Mouse (Mus musculus) heart, embryonic 14.5 days (tissue): ENCODE measurements at regions not wholly inside any gene's neighbourhood (a gene's known extent, or its start where the extent isn't known, plus 50 kb on each side); places are given as distances from the start of the nearest gene placed in this dataset.

Experiments
- ATAC-seq: fragments of 200-750 bp; cut with Nextera tagmentation; 2 replicates; pipeline ENCODE4 v1.8.0; 2017; ENCODE audit warnings: low read depth, moderate TSS enrichment; ENCODE audit not compliant: insufficient number of reproducible peaks, insufficient read depth, low FRiP score
- H3K27ac ChIP-seq, 2 experiments: fragments of 200-500 bp in 1 of 2; fragments of 300-500 bp in 1 of 2; sonication (generic) in 1 of 2; replicated peaks in 1 of 2; 2 replicates each; pipeline ENCODE4 v1.5.1; 2012 to 2014; ENCODE audit warnings: low read depth in 2 of 2, low read length in 2 of 2, control low read depth in 1 of 2, mild to moderate bottlenecking in 1 of 2, mixed read lengths in 1 of 2; ENCODE audit not compliant: control insufficient read depth in 1 of 2, insufficient read depth in 1 of 2
- H3K27me3 ChIP-seq: fragments of 300-500 bp; sonication (generic); 2 replicates; pipeline ENCODE4 v1.6.1; 2014; ENCODE audit warnings: mild to moderate bottlenecking, low read length, control low read depth; ENCODE audit not compliant: control insufficient read depth, insufficient read depth
- H3K36me3 ChIP-seq: fragments of 300-500 bp; sonication (generic); 2 replicates; pipeline ENCODE4 v1.6.1; 2014; ENCODE audit warnings: mild to moderate bottlenecking, control low read depth, low read length, mixed read lengths; ENCODE audit not compliant: control insufficient read depth, insufficient read depth
- H3K4me1 ChIP-seq, 2 experiments: fragments of 200-500 bp in 1 of 2; fragments of 300-500 bp in 1 of 2; sonication (generic) in 1 of 2; 2 replicates each; pipeline ENCODE4 v1.6.1; 2012 to 2014; ENCODE audit warnings: low read length in 2 of 2, control low read depth in 1 of 2, mixed read lengths in 1 of 2; ENCODE audit not compliant: control insufficient read depth in 2 of 2, insufficient read depth in 2 of 2
- H3K4me2 ChIP-seq: fragments of 300-500 bp; sonication (generic); 2 replicates; pipeline ENCODE4 v1.6.1; 2014; ENCODE audit warnings: mild to moderate bottlenecking, low read length
- H3K4me3 ChIP-seq, 2 experiments: fragments of 200-500 bp in 1 of 2; fragments of 300-500 bp in 1 of 2; sonication (generic) in 1 of 2; 2 replicates each; pipeline ENCODE4 v1.5.1; 2012 to 2014; ENCODE audit warnings: low read length in 2 of 2, mild to moderate bottlenecking in 2 of 2, control low read depth in 1 of 2, low read depth in 1 of 2, moderate library complexity in 1 of 2; ENCODE audit not compliant: control insufficient read depth in 1 of 2, insufficient read depth in 1 of 2
- H3K9ac ChIP-seq: fragments of 300-500 bp; sonication (generic); 2 replicates; pipeline ENCODE4 v1.6.1; 2014; ENCODE audit warnings: mild to moderate bottlenecking, low read length
- H3K9me3 ChIP-seq: fragments of 300-500 bp; sonication (generic); 2 replicates; pipeline ENCODE4 v1.6.1; 2016; ENCODE audit warnings: low read length, control low read depth; ENCODE audit not compliant: control insufficient read depth
- WGBS: fragments of 180-500 bp; shearing (Covaris S2); extraction: QIAGEN DNeasy Blood & Tissue Kit; methylation state at CpG from one replicate; pipeline ENCODE4 v1.1.7; 2014; 5-methylcytosine and 5-hydroxymethylcytosine counted together

GRCm38 (mm10) chr17:83899588-83900152, 51.9 kb upstream of the Haao start:
- H3K27ac ChIP-seq = no peak overlapping the region
- no peak for ATAC-seq
- H3K27me3 ChIP-seq = no peaks in the 10 kb centered on the region
- no peak overlapping the region for H3K9ac ChIP-seq
- H3K9me3 ChIP-seq = no peaks in the 10 kb centered on the region
- 55% methylated on average over 7 of the region's 7 CpGs for WGBS
- peaks cover 18 to 20% of the 10 kb centered on the region in 2 experiments for H3K4me1 ChIP-seq
- no peak overlapping the region for H3K4me2 ChIP-seq
- H3K36me3 ChIP-seq = no peaks in the 10 kb centered on the region
- H3K4me3 ChIP-seq = no peak overlapping the region

DNA sequence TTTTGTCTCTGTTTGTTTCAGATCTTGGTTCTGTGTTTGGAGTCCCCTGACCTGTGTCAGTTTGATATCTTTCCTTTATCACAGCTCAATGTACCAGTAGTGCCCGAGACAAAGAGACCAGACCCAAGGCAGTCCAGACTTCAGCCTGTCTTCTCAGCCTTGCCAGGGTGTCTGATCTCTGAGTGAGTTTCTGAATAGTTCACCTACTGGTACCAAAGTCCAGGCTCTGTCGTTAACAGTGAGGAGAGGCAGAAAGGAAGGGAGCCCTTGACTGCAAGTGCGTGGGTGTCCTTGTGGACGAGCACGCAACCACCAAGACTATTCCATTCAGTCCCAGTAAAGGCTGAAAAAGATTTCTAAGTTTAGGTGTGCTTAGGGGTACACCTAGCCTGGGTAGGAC, 50.8 kb upstream of the Haao start:
- ATAC-seq = no peak
- Histone ChIP-seq H3K36me3 (no peaks in the 10 kb centered on the region), H3K27ac (no peak overlapping the region), H3K9ac (no peak overlapping the region), H3K4me3 (no peak overlapping the region), H3K4me1 (peaks cover 18% of the 10 kb centered on the region in 2 experiments), H3K4me2 (no peak overlapping the region), H3K9me3 (no peaks in the 10 kb centered on the region), H3K27me3 (no peaks in the 10 kb centered on the region)
- WGBS = 80% methylated on average over 5 of the region's 5 CpGs
